Mouse (Mus musculus) liver, embryonic 14.5 days (tissue): ENCODE measurements at regions not wholly inside any gene's neighbourhood (a gene's known extent, or its start where the extent isn't known, plus 50 kb on each side); places are given as distances from the start of the nearest gene placed in this dataset. TPM values are rescaled to one million over a fixed set of nuclear protein-coding genes. Genes with fewer than 3 reads are reported as not detected.

Experiments
- ATAC-seq: fragments of 200-750 bp; cut with Nextera tagmentation; 2 replicates; pipeline ENCODE4 v1.8.0; 2017; ENCODE audit warnings: moderate number of reproducible peaks, mild to moderate bottlenecking, moderate library complexity; ENCODE audit not compliant: insufficient read depth
- DNase-seq, 3 experiments: peaks; one replicate each; pipeline ENCODE4 v3.0.0-alpha.2; 2012 to 2013; ENCODE audit warnings: low read depth in 3 of 3, low spot score in 3 of 3
- H3K27ac ChIP-seq: fragments of 300-500 bp; sonication (generic); 2 replicates; pipeline ENCODE4 v1.5.1; 2014; ENCODE audit warnings: moderate library complexity, mild to moderate bottlenecking, control low read depth, inconsistent platforms
- H3K27me3 ChIP-seq: fragments of 300-500 bp; sonication (generic); 2 replicates; pipeline ENCODE4 v1.6.1; 2014; ENCODE audit warnings: mild to moderate bottlenecking, low read length, moderate library complexity; ENCODE audit not compliant: control insufficient read depth, insufficient read depth
- H3K36me3 ChIP-seq: fragments of 300-500 bp; sonication (generic); replicated peaks from 2 replicates; pipeline ENCODE4 v1.6.1; 2014; ENCODE audit warnings: low read depth; ENCODE audit not compliant: control insufficient read depth, insufficient read depth
- H3K4me1 ChIP-seq, 2 experiments: fragments of 200-500 bp in 1 of 2; fragments of 300-500 bp in 1 of 2; sonication (generic) in 1 of 2; replicated peaks; 2 replicates each; pipeline ENCODE4 v1.6.1; 2012 to 2014; ENCODE audit warnings: antibody characterized with exemption in 1 of 2, inconsistent platforms in 1 of 2, low read length in 1 of 2; ENCODE audit not compliant: control insufficient read depth in 2 of 2, insufficient read depth in 2 of 2
- H3K4me2 ChIP-seq: fragments of 300-500 bp; sonication (generic); 2 replicates; pipeline ENCODE4 v1.6.1; 2014; ENCODE audit warnings: low read depth, mild to moderate bottlenecking, control low read depth, moderate library complexity
- H3K4me3 ChIP-seq, 2 experiments: fragments of 200-500 bp in 1 of 2; fragments of 300-500 bp in 1 of 2; sonication (generic) in 1 of 2; 2 replicates each; pipeline ENCODE4 v1.5.1; 2012 to 2014; ENCODE audit warnings: low read depth in 2 of 2, low read length in 2 of 2, mild to moderate bottlenecking in 2 of 2, control low read depth in 1 of 2, inconsistent platforms in 1 of 2, moderate library complexity in 1 of 2; ENCODE audit not compliant: insufficient read depth in 1 of 2
- H3K9ac ChIP-seq: fragments of 300-500 bp; sonication (generic); replicated peaks from 2 replicates; pipeline ENCODE4 v1.6.1; 2014; ENCODE audit warnings: mild to moderate bottlenecking, control low read depth, moderate library complexity
- H3K9me3 ChIP-seq: fragments of 300-500 bp; sonication (generic); 2 replicates; pipeline ENCODE4 v1.6.1; 2016; ENCODE audit warnings: low read length, mixed read lengths; ENCODE audit not compliant: control insufficient read depth
- CTCF ChIP-seq: IDR thresholded peaks from 2 replicates; pipeline ENCODE4 v1.5.1; 2016; ENCODE audit warnings: antibody characterized with exemption, low read depth, control low read depth
- EP300 ChIP-seq: IDR thresholded peaks from 2 replicates; pipeline ENCODE4 v1.6.1; 2016; ENCODE audit warnings: antibody characterized with exemption, low read depth
- WGBS: fragments of 180-500 bp; shearing (Covaris S2); extraction: QIAGEN DNeasy Blood & Tissue Kit; methylation state at CpG from one replicate; pipeline ENCODE4 v1.1.7; 2014; ENCODE audit not compliant: insufficient replicate concordance; 5-methylcytosine and 5-hydroxymethylcytosine counted together
- microRNA counts: library from miRNA; unstranded; fragments of <30 nt; microRNA quantifications from one replicate; lab custom pipeline; 2016
- microRNA-seq: library from miRNA; unstranded; fragments of <30 nt; microRNA quantifications from one replicate; pipeline ENCODE4, GENCODE M21; 2016

- H3K9me3 ChIP-seq: no peaks in the 10 kb centered on the region
- DNase-seq (no peak), ATAC-seq (no peak)
- no peak overlapping the region for H3K27ac ChIP-seq
- peaks cover 61% of the 10 kb centered on the region for H3K27me3 ChIP-seq
- no peaks in the 10 kb centered on the region for H3K4me1 ChIP-seq
- no peaks in the 10 kb centered on the region for H3K36me3 ChIP-seq
- no peak overlapping the region for H3K4me3 ChIP-seq
- H3K9ac ChIP-seq: no peak overlapping the region
- H3K4me2 ChIP-seq: no peak overlapping the region
- TF ChIP-seq EP300 (no peak), CTCF (no peak)
- WGBS: 19% methylated on average over 9 of the region's 9 CpGs
Measured at GRCm38 (mm10) chr2:94239573-94239972, 81.8 kb upstream of the Hsd17b12 start.

GRCm38 (mm10) chr2:94236479-94236878 lies 78.7 kb upstream of the Hsd17b12 start:
- no peak overlapping the region for H3K27ac ChIP-seq
- no peak overlapping the region for H3K4me3 ChIP-seq
- no peaks in the 10 kb centered on the region for H3K36me3 ChIP-seq
- no peak overlapping the region for H3K9ac ChIP-seq
- WGBS: 21% methylated on average over 3 of the region's 3 CpGs
- TF ChIP-seq EP300 (no peak), CTCF (no peak)
- no peaks in the 10 kb centered on the region for H3K9me3 ChIP-seq
- H3K27me3 ChIP-seq: peaks cover 30% of the 10 kb centered on the region
- H3K4me2 ChIP-seq: no peak overlapping the region
- H3K4me1 ChIP-seq: no peaks in the 10 kb centered on the region
- DNase-seq (no peak), ATAC-seq (no peak)

- peaks cover 1% of the 10 kb centered on the region; the same call in 1 of the 2 replicates for H3K27me3 ChIP-seq
- DNase-seq (peak in 1 of 3 experiments; percentile 16), ATAC-seq (no peak)
- no peak overlapping the region for H3K4me2 ChIP-seq
- 54% methylated on average over 7 of the region's 7 CpGs for WGBS
- no peaks in the 10 kb centered on the region for H3K4me1 ChIP-seq
- no peak overlapping the region for H3K4me3 ChIP-seq
- no peak overlapping the region for H3K9ac ChIP-seq
- H3K27ac ChIP-seq: no peak overlapping the region
- TF ChIP-seq CTCF: no peak
- TF ChIP-seq EP300: no peak
- no peaks in the 10 kb centered on the region for H3K9me3 ChIP-seq
- H3K36me3 ChIP-seq: no peaks in the 10 kb centered on the region
Measured at GRCm38 (mm10) chr2:94233597-94233996, 75.8 kb upstream of the Hsd17b12 start.

GRCm38 (mm10) chr2:94219421-94219820 lies 61.7 kb upstream of the Hsd17b12 start:
- DNase-seq: no peak
- H3K4me2 ChIP-seq: no peak overlapping the region
- no peaks in the 10 kb centered on the region for H3K27me3 ChIP-seq
- WGBS: 59% methylated on average over 5 of the region's 5 CpGs
- no peak overlapping the region for H3K4me3 ChIP-seq
- ATAC-seq: no peak
- no peaks in the 10 kb centered on the region for H3K4me1 ChIP-seq
- no peak overlapping the region for H3K9ac ChIP-seq
- no peaks in the 10 kb centered on the region for H3K9me3 ChIP-seq
- H3K27ac ChIP-seq: no peak overlapping the region
- TF ChIP-seq EP300 (no peak), CTCF (no peak)
- H3K36me3 ChIP-seq: no peaks in the 10 kb centered on the region

GRCm38 (mm10) chr2:94217481-94217880 lies 59.7 kb upstream of the Hsd17b12 start:
- Histone ChIP-seq H3K4me1 (no peaks in the 10 kb centered on the region), H3K27ac (no peak overlapping the region), H3K9ac (no peak overlapping the region), H3K9me3 (no peaks in the 10 kb centered on the region), H3K27me3 (no peaks in the 10 kb centered on the region), H3K4me3 (no peak overlapping the region), H3K36me3 (no peaks in the 10 kb centered on the region), H3K4me2 (no peak overlapping the region)
- no peak for ATAC-seq
- TF ChIP-seq EP300: no peak
- TF ChIP-seq CTCF: no peak
- WGBS: 65% methylated on average over 3 of the region's 3 CpGs
- DNase-seq: no peak

GRCm38 (mm10) chr2:94215455-94215854 lies 57.7 kb upstream of the Hsd17b12 start:
- Histone ChIP-seq H3K27ac (no peak overlapping the region), H3K36me3 (no peaks in the 10 kb centered on the region), H3K4me1 (no peaks in the 10 kb centered on the region), H3K9ac (no peak overlapping the region), H3K9me3 (no peaks in the 10 kb centered on the region), H3K4me2 (no peak overlapping the region), H3K4me3 (no peak overlapping the region), H3K27me3 (no peaks in the 10 kb centered on the region)
- TF ChIP-seq EP300 (no peak), CTCF (no peak)
- ATAC-seq: no peak
- no peak for DNase-seq
- WGBS: 37% methylated on average over 3 of the region's 3 CpGs

MicroRNA genes in the stretch of these regions (microRNA counts, 519-probe panel; counts per million panel counts)
- microRNA mmu-miR-129-3p (lab: Ali Mortazavi, UCI): 69.9 counts per million
- microRNA mmu-miR-129-5p (lab: Ali Mortazavi, UCI): 69.9 counts per million

Small RNA genes in the stretch of these regions (microRNA-seq; reads per million reads assigned to microRNA genes)
- gene Mir129-2 (not detected), gene Mir129b (not detected)
